Mouse (Mus musculus) lung, postnatal 14 days (tissue): Measurements from ENCODE around the gene Dnah17.

Experiments used
- DNase-seq: peaks from one replicate; pipeline ENCODE4 v3.0.0; 2021

Gene Dnah17

DNA sequence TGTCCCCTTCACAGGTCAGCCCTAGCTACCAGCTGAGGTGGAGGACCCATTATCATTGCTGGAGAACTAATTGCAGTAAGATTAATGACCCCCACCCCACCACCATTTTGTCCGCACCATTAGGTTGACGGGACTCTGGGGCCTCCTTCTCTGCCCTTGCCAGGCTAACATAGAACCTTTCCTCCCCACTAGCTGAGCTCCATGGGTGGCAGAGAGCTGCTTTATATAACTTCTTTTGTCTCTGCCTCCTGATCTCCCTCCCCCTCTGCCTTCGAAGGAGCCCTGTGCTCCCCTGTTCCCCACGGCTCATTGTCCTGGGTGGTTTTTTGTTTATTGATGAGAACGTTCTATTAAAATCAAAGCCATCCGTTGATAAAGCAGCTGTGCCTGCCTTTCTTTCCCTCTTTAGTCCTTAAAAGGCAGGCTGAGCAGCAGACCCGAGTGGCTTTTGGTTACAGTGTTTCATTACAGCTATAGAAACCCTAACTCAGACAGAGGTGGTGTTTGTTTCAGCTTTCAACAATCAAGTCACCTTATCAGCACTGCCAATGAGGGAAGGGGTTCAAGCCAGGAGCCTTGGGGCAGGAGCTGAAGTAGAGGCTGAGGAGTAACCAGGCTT is 12.2 kb upstream of the Dnah17 start:
- no peak for DNase-seq

DNA sequence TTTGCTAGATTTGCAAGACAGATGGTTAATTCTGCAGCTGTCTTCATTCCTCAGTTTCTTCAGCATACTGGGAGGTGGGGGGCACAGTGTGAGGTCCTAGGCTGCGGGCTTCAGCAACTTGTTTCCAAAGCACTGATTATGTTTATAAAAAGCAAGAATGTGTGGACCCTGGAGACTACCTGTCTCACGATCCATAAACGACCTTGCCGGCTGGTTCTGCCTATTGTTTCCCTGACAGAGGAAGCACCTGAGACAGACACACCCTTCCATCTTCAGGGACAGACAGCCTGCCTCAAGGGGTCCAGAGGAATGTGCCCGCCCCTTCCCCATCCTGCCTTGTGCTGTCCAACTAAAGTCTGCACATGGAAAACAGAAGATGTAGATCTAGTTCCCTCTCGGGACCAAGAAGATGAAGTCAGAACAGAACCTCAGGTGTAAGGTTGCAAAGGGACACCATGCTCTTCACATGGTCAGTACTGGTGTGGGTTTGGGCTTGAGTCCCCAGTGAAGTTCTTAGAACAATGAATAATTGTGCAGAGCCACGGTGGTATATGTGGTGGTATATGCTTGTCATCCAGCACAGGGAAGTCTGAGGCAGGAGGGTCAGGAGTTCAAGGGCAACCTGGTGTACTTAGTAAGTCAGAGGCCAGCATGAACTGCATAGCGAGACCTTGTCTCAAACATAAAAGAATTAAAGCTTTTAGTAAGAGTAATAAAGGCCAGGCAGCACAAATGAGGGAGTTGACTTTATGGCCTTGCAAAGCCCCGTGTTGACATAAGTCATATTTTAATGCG is 10.5 kb upstream of the Dnah17 start:
- no peak for DNase-seq

GRCm38 (mm10) chr11:118138347-118138746 is 7.9 kb upstream of the Dnah17 start:
- no peak for DNase-seq

GRCm38 (mm10) chr11:118136172-118136632 is 5.8 kb upstream of the Dnah17 start:
- no peak for DNase-seq

GRCm38 (mm10) chr11:118135271-118135670 is 4.8 kb upstream of the Dnah17 start:
- no peak for DNase-seq

- no peak for DNase-seq
Measured at GRCm38 (mm10) chr11:118133752-118134169, 3.3 kb upstream of the Dnah17 start.

DNA sequence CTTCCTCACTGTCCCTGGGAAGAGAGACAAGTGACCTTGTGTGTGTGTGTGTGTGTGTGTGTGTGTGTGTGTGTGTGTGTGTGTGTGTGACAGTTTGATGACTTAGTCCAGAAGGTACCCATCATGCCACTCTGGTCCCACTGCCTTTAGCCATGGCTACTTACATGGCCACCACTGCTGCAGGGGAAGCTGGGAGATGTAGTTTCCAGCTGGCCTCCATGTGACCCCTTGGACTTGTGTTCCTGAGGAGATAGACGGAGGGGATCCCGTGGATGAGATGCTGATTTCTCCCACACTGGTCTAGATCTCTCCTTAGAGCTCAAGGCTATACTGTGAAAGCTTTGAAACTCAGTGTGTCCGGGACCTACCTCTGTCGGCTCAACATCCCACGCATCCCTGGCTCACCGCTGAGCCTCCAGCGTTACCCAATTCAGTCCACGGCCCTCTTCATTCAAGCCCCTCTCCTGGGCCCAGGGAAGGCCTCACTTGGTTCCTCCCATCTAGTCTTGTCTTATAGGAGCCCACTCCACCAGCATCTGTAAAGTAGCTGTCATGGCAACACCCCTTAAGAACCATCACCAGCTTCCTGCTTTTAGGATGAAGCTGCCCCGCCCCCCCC is 2.8 kb upstream of the Dnah17 start:
- no peak for DNase-seq

- DNase-seq: no peak
Measured at GRCm38 (mm10) chr11:118132136-118132535, 1.7 kb upstream of the Dnah17 start.

- DNase-seq: no peak
Measured at GRCm38 (mm10) chr11:118129812-118130211, 622 bp downstream of the Dnah17 start.

DNA sequence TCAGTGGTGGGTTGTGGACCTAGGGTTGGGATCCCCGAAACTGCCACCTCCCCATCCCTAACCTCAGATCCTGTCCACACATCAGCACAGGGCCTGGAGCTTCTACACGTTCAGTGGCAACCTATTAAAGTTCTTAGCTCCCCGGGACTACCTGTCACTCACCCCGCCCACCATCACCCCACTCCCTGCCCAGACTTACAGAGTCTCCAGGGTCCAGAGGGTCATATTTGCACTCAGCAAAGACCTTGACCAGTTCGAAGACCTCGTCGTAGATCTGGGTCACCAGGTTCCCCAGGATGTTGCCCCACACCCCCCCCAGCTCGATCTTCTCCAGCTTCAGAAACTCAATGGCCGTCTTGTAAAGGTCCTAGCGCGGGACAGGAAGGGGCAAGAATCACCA is 8.8 kb downstream of the Dnah17 start:
- no peak for DNase-seq

GRCm38 (mm10) chr11:118118777-118119176 is 11.7 kb downstream of the Dnah17 start:
- DNase-seq: no peak

- DNase-seq: no peak
Measured at GRCm38 (mm10) chr11:118114581-118115110, 15.8 kb downstream of the Dnah17 start.

- no peak for DNase-seq
Measured at GRCm38 (mm10) chr11:118113516-118114205, 16.8 kb downstream of the Dnah17 start.

GRCm38 (mm10) chr11:118104001-118104400 is 26.4 kb downstream of the Dnah17 start:
- peak; percentile 90 for DNase-seq

- DNase-seq: no peak
Measured at GRCm38 (mm10) chr11:118103383-118103782, 27.1 kb downstream of the Dnah17 start.

GRCm38 (mm10) chr11:118102838-118103237 is 27.6 kb downstream of the Dnah17 start:
- peak; percentile 95 for DNase-seq

- DNase-seq: no peak
Measured at GRCm38 (mm10) chr11:118101133-118101532, 29.3 kb downstream of the Dnah17 start.

DNA sequence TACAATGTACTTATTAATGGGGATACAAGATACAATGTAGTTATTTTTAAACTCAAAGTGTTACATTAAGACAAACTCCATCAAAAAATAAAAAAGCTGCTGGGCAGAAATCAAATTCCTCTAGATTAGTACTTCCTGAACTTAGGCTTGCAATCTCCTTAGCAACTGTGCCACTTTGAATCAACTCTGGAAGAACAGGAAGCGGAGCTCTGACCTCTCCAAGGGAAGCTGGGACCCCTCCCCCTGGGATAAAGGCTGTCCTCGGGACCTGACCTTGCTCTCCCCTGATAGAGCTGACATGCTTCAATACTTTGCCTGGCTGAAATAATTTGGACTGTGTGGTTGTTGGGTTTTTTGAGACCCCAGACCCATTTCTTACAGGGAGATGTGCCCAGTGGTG is 33.7 kb downstream of the Dnah17 start:
- DNase-seq: no peak

DNA sequence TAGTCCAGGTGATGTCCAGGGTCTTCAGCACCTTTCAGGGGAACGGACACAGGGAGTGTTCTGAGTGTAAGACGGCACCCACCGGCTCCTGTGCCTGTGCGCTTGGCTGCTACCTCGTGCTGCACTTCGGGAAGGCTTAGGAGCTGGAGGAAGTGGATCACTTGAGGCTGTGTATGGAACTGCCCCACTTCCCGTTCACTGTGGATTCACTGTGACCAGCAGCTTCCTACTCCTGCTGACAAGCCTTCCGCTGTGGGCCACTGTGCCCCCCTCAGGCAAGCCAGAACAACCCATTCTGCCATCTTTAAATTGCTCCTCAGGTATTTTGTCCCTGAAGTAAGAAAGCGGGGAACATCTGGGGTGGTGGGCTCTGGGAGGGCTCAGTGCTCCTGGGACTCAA is 35.4 kb downstream of the Dnah17 start:
- no peak for DNase-seq

DNA sequence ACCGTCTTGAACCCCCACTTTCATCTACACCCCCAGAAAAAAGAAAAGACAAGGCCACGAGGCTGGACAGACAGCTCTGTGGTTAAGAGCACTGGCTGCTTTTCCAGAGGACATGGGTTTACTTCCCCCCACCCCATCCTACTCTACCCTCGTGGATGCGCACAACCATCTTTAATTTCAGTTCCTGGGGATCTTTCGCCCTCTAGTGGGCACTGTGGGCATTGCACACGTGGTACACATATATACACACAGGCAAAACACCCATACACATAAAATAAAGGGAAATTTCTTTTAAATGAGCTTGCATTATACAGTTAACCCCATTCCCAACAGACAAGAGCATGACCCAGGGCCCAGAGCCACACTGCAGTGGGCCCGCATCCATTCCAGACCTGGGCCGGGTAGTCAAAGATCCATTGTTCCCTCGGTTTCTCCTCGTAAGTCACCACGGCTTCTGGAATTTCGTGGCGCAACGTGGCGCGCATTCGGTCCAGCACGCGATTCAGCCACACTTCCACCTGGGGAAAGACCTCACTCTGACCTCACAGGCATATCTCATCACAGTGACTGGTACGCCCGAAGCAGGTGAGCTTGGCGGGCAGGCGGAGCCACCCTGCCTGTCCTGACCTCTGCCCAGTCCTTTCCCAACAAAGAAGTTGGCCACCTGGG is 39.3 kb downstream of the Dnah17 start:
- DNase-seq: no peak

- peak; percentile 23 for DNase-seq
Measured at GRCm38 (mm10) chr11:118088896-118089295, 41.5 kb downstream of the Dnah17 start.

- DNase-seq: no peak
Measured at GRCm38 (mm10) chr11:118085961-118086360, 44.5 kb downstream of the Dnah17 start.
